1 mouse cellular context compared by ENCODE assay signal in the genomic region with DNA sequence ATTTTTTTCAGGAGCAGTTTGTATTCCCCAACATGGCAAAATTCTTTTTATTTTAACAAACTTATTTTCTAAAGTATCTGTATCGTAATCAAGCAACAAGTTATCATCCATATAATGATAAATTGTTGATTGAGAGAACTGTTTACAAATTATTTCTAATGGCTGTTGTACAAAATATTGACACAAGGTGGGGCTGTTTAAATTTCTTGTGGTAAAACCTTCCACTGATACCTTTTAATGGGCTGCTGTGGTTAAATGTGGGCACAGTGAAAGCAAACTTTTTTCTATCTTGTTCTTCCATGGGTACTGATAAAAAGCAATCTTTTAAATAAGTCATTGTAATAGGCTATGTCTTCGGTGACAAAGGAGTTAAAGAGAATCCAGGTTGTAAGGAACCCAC.
TF ChIP-seq lines count a peak whose summit lies in the region.

No protein-coding gene starts in this region.

TF ChIP-seq in MEL, 35 proteins besides CTCF, POLR2A, EP300 and RAD21:
- TF ChIP-seq SMC3 (IDR thresholded peaks at IDR 0.05; ENCODE audit: low read depth, low read length) (peak; percentile 65), KAT2A (conservative IDR thresholded peaks at IDR 0.05; ENCODE audit: low read depth, low read length) (no peak)
